Mouse (Mus musculus) embryo, embryonic 10.5 days (tissue): ENCODE results near the gene Usp49.
"Not testable (repeated sequence)": the region's sequence is repeated elsewhere in the genome, so short reads cannot be mapped to it uniquely, and the experiment has no call there.

ENCODE experiments used
- DNase-seq: peaks from one replicate; pipeline ENCODE4 v3.0.0-alpha.2; 2015; ENCODE audit warnings: low spot score

Usp49 gene

DNA sequence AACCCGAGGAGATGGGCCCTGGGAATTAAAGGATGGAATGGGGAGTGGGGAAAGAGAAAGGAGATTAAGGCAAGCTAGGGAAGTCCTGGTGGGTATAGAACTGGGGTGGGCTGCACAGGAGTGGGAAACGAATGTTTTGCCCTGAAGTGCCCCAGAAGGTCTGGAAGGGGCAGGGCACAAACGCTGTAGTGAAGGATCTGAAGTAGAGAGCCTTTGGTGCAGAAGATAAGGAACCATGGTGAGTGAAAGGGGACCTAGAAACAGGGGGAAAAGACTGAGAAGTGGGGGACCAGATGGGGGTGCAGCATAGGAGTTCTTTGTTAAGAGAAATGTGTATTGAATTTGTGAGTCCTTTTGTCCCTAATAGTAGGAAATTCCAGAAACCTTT lies at the start of gene Usp49:
Gene Usp49, plus strand, starts transcription at position 13 of the 388 bp plus-strand sequence.
- DNase-seq, result no peak

DNA sequence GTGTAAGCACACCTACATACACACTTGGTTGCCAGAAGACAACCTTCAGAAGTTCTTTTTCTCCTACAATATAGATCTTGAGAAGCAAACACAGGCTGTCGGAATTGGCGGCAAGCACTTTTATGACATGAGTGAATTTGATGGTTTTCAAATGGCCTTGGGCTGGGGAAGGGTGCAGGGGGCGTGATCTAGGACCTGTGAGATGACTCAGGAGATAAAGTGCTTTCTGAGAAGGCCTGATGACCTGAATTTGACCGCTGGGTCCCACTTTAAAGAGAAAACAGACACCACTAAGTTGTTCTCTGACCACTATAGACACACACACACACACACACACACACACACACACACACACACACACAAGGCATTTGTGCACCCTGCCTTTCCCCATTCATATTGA lies 49.5 kb upstream of the Usp49 start:
- no peak for DNase-seq

DNA sequence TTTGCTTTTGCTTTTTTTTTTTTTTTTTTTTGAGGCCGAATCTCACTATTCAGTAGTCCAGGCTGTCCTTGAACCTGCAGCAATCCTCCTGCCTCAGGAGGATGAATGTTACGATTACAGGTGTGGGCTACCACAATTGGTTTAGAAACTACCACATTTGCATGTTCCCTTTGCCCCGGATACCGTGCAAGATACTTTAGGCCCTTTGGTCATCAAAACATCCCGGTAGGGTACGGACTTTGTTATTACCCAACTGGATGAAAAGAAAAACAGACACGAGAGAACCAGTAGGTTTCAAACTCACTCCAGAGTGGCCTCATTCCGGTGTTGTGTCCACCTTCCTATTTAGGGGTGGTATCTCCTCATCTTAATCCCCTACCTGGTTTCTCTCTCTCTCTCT lies 42.0 kb upstream of the Usp49 start:
- no peak for DNase-seq

DNA sequence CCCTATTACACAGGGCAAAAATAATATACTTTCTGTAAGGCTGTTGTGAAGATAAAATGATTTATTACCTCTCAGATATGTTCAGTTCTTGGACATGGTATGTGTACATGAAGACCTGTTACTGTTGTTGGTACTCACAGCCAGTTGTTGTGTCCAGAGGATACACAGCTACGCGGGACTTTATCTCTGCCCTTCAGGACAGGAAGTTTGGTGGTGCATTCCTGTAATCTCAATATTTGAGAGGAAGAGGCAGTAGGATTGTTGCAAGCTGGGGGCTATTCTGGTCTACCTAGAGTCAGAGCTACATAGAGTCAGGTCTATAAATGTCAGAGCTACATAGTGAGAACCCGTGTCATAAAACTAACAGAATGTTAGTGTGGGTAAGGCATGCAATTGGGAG lies 39.4 kb upstream of the Usp49 start:
- DNase-seq, result no peak

DNA sequence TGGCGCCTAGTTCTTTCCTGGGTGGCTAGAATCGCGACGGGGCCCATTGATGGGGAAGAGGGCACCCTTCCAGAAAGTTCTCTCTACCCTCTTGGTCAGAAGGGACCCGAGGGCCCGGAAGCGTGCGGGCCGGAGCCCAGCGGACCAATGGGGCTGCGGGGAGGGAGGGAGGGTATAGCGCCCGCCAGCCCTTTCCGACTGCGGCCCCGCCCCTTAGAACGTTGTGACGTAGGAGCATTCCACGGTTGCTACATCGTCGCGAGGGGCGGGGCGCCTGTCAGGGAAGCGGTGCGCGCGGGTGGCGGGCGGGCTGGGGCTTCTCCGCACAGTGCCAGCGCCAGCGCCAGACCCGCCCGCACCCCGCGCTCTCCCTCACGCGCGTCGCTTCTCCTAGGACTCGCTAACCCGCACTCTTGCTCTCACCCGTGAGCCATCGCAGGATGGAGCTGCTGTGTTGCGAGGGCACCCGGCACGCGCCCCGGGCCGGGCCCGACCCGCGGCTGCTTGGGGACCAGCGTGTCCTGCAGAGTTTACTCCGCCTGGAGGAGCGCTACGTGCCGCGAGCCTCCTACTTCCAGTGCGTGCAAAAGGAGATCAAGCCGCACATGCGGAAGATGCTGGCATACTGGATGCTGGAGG lies 37.2 kb upstream of the Usp49 start:
- peak; percentile 98 for DNase-seq

DNA sequence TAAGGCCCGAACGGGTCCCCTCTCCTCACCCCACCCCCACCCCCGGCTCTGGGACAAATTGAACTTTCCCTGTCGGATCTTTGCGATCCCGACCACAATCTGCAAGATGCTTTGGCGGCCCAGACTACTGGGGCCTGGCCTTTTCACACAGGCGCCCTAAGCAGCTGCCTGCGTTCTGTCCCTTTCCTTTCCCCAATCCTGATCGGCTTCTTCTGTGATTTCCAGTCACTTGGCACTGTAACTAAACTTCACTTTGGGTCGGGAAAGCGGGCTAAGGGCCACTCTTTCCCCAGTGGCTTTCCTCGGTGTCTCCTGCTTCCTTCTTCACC lies 36.7 kb upstream of the Usp49 start:
- DNase-seq, result no peak

DNA sequence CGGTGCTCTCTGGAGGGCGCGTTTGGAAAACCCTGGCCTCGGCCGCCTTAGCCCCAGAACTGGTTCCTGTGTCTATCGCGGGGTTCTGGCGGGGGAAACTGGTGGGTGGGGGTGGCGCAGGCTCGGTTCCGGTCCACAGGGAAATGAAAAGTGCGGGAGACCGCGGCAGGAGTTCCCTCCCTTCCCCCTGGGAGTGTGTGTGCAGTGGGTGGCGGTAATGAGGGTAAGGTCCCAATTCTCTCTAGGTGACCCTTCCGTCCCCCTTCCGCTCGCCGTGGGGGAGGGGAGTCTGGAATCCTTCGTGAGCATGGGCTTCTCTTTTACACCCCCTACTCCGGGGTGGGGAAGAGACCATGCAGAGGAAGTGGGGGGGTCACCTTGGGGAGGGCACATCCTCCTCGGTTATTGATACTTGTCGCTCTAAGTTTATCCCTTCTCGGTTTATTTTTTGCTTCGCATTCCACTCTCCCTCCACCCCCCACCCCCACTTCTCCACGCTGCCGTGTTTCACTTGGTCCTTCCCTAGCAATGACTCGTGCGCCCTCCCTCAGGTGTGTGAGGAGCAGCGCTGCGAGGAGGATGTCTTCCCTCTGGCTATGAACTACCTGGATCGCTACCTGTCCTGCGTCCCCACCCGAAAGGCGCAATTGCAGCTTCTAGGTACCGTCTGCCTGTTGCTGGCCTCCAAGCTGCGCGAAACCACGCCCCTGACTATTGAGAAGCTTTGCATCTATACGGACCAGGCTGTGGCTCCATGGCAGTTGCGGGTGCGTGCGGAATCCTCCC lies 36.1 kb upstream of the Usp49 start:
- DNase-seq, result peak; percentile 64

DNA sequence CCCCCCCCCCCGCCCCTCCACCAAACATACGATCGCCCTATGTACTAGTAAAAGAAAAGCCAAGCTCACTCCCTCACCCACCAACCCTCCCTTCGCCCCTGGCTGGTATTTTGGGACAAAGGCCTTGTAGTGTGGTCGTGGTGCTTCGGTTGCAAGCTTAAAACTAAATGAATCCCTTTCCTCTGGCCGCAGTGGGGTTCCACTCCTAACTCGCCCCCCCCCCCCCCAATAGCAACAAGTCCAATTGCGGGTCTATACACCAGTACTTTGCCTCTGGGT lies 35.6 kb upstream of the Usp49 start:
- DNase-seq, result no peak

DNA sequence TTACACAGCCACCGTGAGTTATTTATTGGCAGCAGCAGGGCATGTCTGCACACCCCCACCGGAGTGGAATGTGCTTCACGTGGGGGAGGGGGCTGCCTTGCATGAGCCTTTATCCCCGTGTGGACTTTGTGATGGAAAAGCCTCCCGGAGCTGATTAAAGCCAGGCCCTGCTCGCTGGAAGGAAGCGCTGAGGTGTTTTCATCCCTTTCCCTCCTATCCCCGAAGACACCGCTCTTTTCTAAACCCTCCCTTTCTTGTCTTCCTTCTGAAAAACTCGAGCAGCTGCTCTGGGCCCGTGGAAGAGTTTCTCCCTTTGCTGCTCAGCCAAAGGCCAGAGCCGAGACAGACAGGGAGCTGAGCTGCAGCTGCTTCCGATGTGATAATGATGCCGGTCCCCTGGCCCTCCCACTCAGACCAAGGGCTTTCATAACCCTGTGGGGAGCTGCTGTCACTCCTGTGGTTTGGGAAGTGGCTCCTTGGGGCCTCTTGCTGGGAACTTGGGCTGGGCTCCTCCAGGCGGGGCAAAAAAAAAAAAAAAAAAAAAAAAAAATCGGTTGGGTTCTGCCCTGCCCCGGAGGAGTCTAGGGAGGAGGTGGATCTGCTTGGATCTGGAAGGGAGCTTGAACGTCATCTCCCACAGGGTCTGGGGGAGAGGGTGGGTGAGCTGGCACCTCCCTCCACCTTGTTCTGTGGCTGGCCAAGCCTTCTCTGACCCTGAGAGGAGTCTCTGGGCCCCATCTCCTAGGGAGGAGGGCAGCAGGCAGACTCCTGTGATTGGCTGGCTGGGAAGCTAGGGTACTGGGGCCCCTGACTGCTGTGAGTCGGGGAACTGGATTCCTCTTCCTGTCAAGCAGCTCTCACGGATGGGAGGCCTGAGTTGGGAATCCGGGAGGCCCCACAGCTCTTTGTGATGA lies 35.0 kb upstream of the Usp49 start:
- DNase-seq, result peak; percentile 89

DNA sequence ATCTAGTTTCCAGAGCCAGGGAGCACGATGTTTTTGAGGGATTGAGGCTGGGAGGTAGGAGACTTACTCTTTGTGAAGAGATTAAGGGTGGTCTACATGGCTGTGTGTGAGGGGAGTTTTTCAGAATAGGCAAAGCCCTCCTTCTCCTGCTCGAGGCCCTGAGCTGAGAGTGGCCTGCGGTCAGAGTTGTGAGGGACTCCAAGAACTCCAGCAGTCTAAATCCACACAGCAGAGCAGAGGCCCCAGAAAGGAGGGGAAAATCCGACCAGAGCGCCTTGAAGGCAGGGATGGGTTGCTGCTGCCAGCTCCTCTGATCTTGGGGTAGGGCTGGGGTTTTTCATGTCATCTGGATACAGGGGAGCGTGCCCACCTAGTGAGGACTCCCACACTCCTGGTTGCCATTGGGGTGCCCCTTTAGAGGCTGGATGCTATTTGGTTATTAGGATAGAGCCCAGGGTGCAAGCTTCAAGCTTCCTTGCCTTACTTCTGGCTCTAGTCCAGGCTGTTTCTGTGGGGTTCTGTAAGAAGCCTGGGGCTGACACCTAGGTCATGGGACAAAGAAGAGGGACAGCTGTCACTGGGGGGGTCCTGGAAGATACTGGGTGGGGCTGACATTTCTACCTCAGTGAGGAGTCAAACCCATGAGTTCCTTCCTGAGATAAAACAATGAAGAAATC lies 34.2 kb upstream of the Usp49 start:
- DNase-seq, result no peak

DNA sequence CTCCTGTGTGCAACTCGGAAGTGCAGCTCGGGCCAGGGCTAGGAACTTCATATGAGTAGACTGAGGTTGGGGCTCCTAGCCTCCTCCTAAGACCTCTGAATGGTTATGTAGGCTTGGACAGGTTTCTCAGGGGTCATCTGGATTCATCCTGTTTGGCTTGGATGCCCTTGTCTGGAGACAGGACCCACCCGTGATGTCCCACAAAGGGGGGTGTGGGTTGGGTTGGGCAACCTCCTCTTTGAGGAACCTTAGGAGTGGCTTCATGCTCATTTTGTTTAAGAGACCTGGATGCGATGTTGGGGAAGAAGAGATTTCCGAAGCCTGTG lies 33.7 kb upstream of the Usp49 start:
- no peak for DNase-seq

DNA sequence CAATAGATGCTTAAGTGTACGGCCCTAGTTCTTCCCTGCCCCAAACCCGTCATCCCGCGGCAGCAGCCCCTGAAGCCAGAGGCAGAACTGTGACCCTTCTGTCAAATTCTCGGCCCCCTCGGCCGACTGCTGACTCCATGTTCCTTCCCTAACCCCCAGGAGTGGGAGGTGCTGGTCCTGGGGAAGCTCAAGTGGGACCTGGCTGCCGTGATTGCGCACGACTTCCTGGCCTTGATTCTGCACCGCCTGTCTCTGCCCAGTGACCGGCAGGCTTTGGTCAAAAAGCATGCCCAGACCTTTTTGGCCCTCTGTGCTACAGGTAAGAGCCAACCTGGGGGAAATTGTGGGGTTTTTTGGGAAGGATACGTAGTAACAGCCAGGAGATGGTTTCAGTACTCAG lies 33.2 kb upstream of the Usp49 start:
- no peak for DNase-seq

DNA sequence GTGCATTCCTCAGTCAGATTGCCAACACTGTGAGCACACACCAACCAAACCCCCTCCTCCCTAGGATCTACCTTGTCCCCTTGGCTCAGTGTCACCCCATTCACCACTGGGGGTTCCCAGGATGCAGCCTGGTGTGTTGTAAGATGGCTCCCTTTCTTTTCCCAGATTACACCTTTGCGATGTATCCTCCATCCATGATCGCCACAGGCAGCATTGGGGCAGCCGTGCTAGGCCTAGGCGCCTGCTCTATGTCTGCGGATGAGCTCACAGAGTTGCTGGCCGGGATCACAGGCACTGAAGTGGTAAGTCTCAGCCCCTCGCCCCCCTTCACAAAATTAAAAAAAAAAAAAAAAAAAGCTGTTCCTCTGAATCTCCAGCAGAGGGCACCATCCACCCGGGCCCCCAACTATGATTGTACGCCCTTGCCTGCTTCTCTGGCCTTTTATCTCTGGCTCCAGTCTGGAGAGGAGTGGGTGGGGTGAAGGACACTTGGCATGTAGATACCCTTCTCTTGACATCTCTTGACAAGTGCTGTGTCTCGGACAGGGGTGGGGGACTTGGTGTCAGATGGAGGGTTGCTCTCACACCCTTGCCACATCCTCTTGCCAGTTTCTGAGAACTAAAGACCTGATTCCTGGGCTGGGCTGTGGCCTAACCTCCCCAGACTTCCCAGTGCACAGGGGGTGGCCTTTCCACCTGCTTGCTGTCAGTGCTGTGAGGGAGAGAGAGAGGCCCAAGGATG lies 32.5 kb upstream of the Usp49 start:
- peak; percentile 75 for DNase-seq

DNA sequence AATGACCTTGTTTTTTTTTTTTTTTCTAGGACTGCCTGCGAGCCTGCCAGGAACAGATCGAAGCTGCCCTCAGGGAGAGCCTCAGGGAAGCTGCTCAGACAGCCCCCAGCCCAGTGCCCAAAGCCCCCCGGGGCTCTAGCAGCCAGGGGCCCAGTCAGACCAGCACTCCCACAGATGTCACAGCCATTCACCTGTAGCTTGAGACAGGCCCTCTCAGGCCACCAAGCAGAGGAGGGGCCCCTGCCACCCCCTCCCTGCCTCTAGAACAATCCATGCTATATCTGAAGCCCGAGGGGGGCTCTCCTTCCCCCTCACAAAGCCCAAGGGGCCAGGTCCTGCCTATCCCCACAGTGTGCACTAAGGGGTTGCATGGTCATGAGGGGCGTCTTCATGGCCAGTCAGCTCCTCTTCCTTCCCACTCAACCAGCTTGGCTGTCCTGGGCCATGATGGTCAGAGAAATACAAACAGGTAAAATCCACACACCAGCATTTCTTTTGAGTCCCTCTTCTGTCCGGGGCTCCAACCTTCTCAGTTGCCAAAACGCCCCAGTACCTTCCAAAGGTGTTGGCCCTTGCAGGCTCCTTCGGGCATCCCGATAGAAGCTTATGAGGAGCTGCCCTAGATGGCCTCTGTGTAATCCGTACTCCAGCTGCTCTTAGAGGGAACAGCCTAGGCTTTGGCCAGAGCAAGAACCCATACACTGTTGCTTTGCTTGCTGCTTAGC lies 31.7 kb upstream of the Usp49 start:
- DNase-seq, result not testable (repeated sequence)

DNA sequence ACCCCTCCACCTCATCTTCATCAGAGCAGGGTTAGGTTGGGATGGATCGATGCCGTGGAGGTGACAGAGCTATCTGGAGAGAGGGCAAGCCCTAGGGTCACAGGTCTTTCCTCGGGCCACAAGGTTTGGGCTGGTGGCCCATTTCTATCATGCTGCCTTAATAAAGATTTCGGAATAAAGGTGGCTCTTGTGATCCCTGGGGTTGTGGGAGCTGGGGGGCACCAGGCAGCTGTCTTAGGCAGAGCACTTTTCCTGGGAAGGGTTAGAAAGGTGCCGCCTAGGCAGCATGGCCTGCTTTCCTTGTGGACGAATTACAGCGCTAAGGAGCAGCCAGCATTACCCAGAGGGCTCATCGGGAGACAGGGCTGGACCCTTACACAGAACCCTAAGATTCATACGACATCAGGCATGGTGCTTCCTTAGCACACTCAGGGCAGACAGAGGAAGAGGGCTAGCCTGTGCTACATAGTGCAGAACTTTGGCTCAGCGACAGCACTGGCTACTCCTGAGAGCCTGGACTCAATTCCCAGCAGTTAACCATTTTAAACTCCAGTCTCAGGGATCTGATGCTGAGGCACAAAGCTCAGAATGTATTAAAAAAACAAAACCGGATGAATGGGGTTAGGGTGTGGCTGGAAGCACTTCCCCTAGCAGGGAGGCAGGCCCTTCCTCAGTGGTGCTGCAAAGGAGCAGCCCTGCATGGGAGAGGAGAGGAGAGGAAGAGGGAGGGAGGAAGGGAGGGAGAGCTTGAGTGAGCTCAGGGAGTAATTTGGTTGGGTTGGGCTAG lies 30.8 kb upstream of the Usp49 start:
- DNase-seq, result peak; percentile 5

DNA sequence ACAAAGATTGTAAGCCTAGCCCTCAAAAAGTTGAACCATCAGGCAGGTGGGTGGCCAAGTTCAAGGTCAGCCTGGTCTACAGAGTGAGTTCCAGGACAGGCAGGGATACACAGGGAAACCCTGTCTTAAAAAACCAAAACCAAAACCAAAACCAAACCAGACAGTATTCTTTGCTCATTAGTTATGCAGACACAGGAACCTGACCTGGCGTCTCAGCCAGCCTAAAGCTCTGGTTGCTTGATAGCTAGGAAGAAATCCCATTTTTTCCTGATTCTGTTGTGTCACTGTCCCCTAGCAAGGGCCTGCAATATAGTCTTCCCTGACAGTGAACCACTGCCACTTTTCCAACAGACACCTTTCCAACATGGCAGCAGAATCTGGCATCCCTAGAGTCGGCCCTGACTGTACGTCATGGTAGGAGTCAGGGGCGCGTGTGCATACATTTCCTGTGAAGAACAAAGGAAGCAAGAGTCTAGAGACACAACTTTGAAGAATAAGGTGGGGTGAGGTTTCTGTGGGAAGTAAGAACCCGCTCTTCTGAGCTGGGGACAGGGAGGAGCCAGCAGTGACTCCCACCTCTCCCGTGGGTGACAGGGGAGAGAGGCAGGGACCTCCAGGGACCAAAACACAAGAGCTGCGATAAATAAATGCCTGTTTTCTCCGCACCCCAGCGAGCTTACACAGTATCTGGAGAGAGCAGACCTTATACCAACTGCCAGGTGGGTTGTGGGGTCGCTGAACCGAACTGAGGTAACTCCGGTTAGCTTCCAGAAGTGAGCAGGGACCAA lies 29.7 kb upstream of the Usp49 start:
- no peak for DNase-seq

DNA sequence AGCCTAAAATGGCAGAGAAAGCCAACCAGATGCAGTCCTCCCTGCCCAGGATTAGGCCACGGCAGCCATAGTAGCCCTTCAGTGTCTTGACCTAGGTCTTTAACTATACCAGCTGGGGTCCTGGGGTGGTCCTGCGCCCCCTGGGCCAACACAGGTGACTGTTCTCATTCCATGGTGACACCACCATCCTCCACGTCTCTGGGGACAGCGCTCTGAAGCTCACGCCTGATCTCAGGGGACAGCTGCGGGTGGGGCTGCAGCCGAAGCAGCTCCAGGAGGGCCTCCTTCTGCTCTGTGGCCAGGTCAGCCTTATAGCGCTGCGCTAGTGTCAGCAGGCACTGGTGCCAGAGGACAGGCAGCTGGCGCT lies 29.1 kb upstream of the Usp49 start:
- DNase-seq, result no peak

DNA sequence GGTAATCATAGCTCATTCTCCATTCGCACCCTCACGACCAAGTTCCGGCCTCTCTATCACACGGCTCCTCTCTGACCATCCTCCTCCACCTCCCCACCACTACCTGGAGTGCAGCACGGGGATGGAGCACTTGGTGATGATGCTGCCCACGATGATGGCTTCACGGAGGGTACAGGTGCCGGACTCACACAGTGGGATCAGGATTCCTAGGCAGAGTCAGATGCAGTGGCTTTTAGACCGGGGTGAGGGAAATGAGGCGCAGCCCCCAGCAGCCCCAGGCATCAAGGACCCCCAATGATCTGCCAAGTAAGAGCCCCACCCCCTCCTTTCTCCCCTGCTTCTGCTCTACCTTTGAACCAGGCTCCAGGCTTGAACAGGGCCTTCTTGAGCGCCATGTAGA lies 28.2 kb upstream of the Usp49 start:
- no peak for DNase-seq

DNA sequence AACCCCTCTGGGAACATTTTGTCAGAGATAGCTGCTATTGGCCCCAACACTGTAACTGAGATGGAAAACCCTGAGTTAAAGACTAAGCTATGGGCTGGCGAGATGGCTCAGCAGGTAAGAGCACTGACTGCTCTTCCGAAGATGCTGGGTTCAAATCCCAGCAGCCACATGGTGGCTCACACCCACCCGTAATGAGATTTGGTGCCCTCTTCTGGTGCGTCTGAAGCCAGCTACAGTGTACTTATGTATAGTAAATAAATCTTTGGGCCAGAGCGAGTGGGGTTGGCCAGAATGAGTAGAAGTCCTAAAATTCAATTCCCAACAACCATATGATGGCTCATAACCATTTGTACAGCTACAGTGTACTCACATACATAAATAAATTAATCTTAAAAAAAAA lies 24.3 kb upstream of the Usp49 start:
- DNase-seq, result peak; percentile 31

DNA sequence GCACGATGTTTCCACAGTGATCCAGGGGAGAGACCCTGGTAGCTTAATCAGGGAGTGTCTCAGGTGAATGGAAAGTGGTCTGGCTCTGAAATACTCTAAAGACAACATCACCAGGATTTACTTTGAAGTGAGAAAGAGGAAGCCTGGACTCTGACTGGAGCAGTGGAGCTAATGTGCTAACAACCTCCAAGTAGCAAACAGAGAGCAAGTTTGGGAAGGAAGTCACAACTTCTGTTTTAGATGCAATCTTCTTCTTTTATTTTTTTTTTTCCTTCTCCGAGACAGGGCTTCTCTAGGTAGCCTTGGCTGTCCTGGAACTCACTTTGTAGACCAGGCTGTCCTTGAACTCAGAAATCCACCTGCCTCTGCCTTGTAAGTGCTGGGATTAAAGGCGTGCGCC lies 21.3 kb upstream of the Usp49 start:
- DNase-seq, result no peak
